Mouse (Mus musculus) MEL (cell line): ENCODE results near the gene Gm20388.

Experiments
- CTCF ChIP-seq, 3 experiments: IDR thresholded peaks in 2 of 3; conservative IDR thresholded peaks in 1 of 3; 2 replicates each; pipeline ENCODE4 v1.5.1; 2011 to 2012; ENCODE audit warnings: low read length in 3 of 3, low read depth in 2 of 3, mild to moderate bottlenecking in 2 of 3, improper control_type of control experiment in 1 of 3, inconsistent platforms in 1 of 3, mixed read lengths in 1 of 3, moderate library complexity in 1 of 3; ENCODE audit not compliant: control insufficient read depth in 1 of 3, insufficient read depth in 1 of 3, poor library complexity in 1 of 3, severe bottlenecking in 1 of 3
- E2F4 ChIP-seq: IDR thresholded peaks from 2 replicates; pipeline ENCODE4 v1.6.1; 2011; ENCODE audit warnings: low read depth, low read length, improper control_type of control experiment, borderline replicate concordance
- GATA1 ChIP-seq: IDR thresholded peaks from 2 replicates; pipeline ENCODE4 v1.6.1; 2011; ENCODE audit warnings: low read depth, low read length, improper control_type of control experiment
- MYC ChIP-seq: IDR thresholded peaks from 2 replicates; pipeline ENCODE4 v1.6.1; 2011; ENCODE audit warnings: low read depth, mild to moderate bottlenecking, low read length, improper control_type of control experiment, moderate library complexity
- POLR2A ChIP-seq, 2 experiments: IDR thresholded peaks; 2 replicates each; pipeline ENCODE4 v1.6.1; 2011 to 2012; ENCODE audit warnings: low read length in 2 of 2, mild to moderate bottlenecking in 2 of 2, control low read depth in 1 of 2, improper control_type of control experiment in 1 of 2, low read depth in 1 of 2, moderate library complexity in 1 of 2; ENCODE audit not compliant: control insufficient read depth in 1 of 2, insufficient read depth in 1 of 2, poor library complexity in 1 of 2
- SMC3 ChIP-seq: IDR thresholded peaks from 2 replicates; pipeline ENCODE4 v1.6.1; 2011; ENCODE audit warnings: low read depth, low read length, improper control_type of control experiment
- ZMIZ1 ChIP-seq: IDR thresholded peaks from 2 replicates; pipeline ENCODE4 v1.6.1; 2012; ENCODE audit warnings: low read depth, mild to moderate bottlenecking, inconsistent platforms, low read length, improper control_type of control experiment, moderate library complexity

DNA sequence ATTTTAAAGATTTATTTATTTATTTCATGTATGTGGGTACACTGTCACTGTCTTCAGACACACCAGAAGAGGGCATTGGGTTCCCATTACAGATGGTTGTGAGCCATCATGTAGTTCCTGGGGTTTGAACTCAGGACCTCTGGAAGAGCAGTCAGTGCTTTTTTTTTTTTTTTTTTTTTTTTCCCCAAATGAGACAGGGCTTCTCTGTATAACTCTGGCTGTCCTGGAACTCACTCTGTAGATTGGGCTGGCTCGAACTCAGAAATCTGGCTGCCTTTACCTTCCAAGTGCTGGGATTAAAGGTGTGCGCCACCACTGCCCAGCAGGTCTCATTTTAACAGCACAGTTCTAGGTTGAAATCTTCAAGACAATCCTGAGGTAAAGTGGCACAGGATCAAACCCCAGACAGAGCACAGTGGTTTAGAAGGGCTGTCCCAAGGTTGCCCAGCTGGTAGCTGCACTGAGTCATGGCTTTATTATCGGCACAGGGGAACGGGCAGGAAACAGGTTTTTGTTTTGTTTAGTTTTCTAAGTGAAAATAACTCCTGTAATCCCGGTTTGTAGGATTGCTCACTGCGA is 2038.7 kb downstream of the Gm20388 start, which contains the start of gene Banp:
- TF ChIP-seq GATA1 (no peak), MYC (no peak), CTCF (IDR thresholded peaks at IDR 0.05 in 2 of 3, conservative IDR thresholded peaks at IDR 0.05 in 1 of 3; ENCODE audit: control insufficient read depth in 1 of 3, insufficient read depth in 1 of 3, low read depth in 2 of 3, low read length in 3 of 3, poor library complexity in 1 of 3, severe bottlenecking in 1 of 3) (no peak), E2F4 (no peak), POLR2A (IDR thresholded peaks at IDR 0.05; ENCODE audit: control insufficient read depth in 1 of 2, insufficient read depth in 1 of 2, low read depth in 1 of 2, low read length in 2 of 2, poor library complexity in 1 of 2) (no peak), ZMIZ1 (no peak), SMC3 (no peak)
